Mouse (Mus musculus): Measurements from ENCODE around the gene Mbd6. TPM values are rescaled to one million over a fixed set of nuclear protein-coding genes. Genes with fewer than 3 reads are reported as not detected.

Gene Mbd6
- polyA plus RNA-seq, 1 experiment from 2014 or later: 22.6 TPM

GRCm38 (mm10) chr10:127281316-127281715, 7.5 kb downstream of the Mbd6 start:
- no peaks in the 10 kb centered on the region for H3K9me3 ChIP-seq (ENCODE audit: control insufficient read depth, low read length)
- H3K27me3 ChIP-seq (ENCODE audit: control insufficient read depth, insufficient read depth, low read length): no peaks in the 10 kb centered on the region
- H3K4me3 ChIP-seq (ENCODE audit: low read depth, low read length): no peak overlapping the region
- ATAC-seq (replicated peaks; ENCODE audit: low FRiP score) (no peak), DNase-seq (ENCODE audit: low spot score) (no peak)
- H3K4me2 ChIP-seq (ENCODE audit: low read depth, low read length, severe bottlenecking): no peak overlapping the region
- H3K36me3 ChIP-seq (ENCODE audit: control insufficient read depth, insufficient read depth, low read length): peaks cover 22% of the 10 kb centered on the region
- WGBS: 92% methylated on average over 8 of the region's 8 CpGs
- no peaks in the 10 kb centered on the region for H3K4me1 ChIP-seq (replicated peaks; ENCODE audit: control insufficient read depth, insufficient read depth, low read length)
- no peak overlapping the region for H3K9ac ChIP-seq (ENCODE audit: low read length)
- H3K27ac ChIP-seq (ENCODE audit: low read depth, low read length): no peak overlapping the region

- Histone ChIP-seq H3K27me3 (ENCODE audit: control insufficient read depth, insufficient read depth, low read length) (no peaks in the 10 kb centered on the region), H3K9ac (ENCODE audit: low read length) (no peak overlapping the region), H3K36me3 (ENCODE audit: control insufficient read depth, insufficient read depth, low read length) (peaks cover 25% of the 10 kb centered on the region), H3K27ac (ENCODE audit: low read depth, low read length) (no peak overlapping the region), H3K4me2 (ENCODE audit: low read depth, low read length, severe bottlenecking) (no peak overlapping the region), H3K4me1 (replicated peaks; ENCODE audit: control insufficient read depth, insufficient read depth, low read length) (no peaks in the 10 kb centered on the region), H3K9me3 (ENCODE audit: control insufficient read depth, low read length) (no peaks in the 10 kb centered on the region), H3K4me3 (ENCODE audit: low read depth, low read length) (no peak overlapping the region)
- 89% methylated on average over 1 of the region's 2 CpGs for WGBS
- DNase-seq (ENCODE audit: low spot score) (no peak), ATAC-seq (replicated peaks; ENCODE audit: low FRiP score) (no peak)
Measured at GRCm38 (mm10) chr10:127279730-127280129, 9.1 kb downstream of the Mbd6 start.

GRCm38 (mm10) chr10:127274261-127275022, 14.4 kb downstream of the Mbd6 start:
- Histone ChIP-seq H3K27ac (ENCODE audit: low read depth, low read length) (no peak overlapping the region), H3K4me2 (ENCODE audit: low read depth, low read length, severe bottlenecking) (no peak overlapping the region), H3K4me3 (ENCODE audit: low read depth, low read length) (no peak overlapping the region), H3K27me3 (ENCODE audit: control insufficient read depth, insufficient read depth, low read length) (no peaks in the 10 kb centered on the region), H3K9me3 (ENCODE audit: control insufficient read depth, low read length) (no peaks in the 10 kb centered on the region), H3K9ac (ENCODE audit: low read length) (no peak overlapping the region), H3K36me3 (ENCODE audit: control insufficient read depth, insufficient read depth, low read length) (peaks cover 3% of the 10 kb centered on the region), H3K4me1 (replicated peaks; ENCODE audit: control insufficient read depth, insufficient read depth, low read length) (no peaks in the 10 kb centered on the region)
- ATAC-seq (replicated peaks; ENCODE audit: low FRiP score) (no peak), DNase-seq (ENCODE audit: low spot score) (peak; percentile 45)
- 89% methylated on average over 11 of the region's 11 CpGs for WGBS

- Histone ChIP-seq H3K27ac (ENCODE audit: low read depth, low read length) (no peak overlapping the region), H3K4me3 (ENCODE audit: low read depth, low read length) (no peak overlapping the region)
- 90% methylated on average over 5 of the region's 5 CpGs for WGBS
Measured at GRCm38 (mm10) chr10:127272371-127272770, 16.4 kb downstream of the Mbd6 start.

GRCm38 (mm10) chr10:127269884-127270283, 18.9 kb downstream of the Mbd6 start:
- Histone ChIP-seq H3K9me3 (ENCODE audit: control insufficient read depth, low read length) (no peaks in the 10 kb centered on the region), H3K4me2 (ENCODE audit: low read depth, low read length, severe bottlenecking) (no peak overlapping the region), H3K27ac (ENCODE audit: low read depth, low read length) (no peak overlapping the region), H3K4me3 (ENCODE audit: low read depth, low read length) (no peak overlapping the region), H3K9ac (ENCODE audit: low read length) (no peak overlapping the region), H3K36me3 (ENCODE audit: control insufficient read depth, insufficient read depth, low read length) (no peaks in the 10 kb centered on the region; the same call in 1 of the 2 replicates), H3K4me1 (replicated peaks; ENCODE audit: control insufficient read depth, insufficient read depth, low read length) (peaks cover 8% of the 10 kb centered on the region), H3K27me3 (ENCODE audit: control insufficient read depth, insufficient read depth, low read length) (no peaks in the 10 kb centered on the region)
- 67% methylated on average over 4 of the region's 4 CpGs for WGBS
- DNase-seq (ENCODE audit: low spot score): no peak
- ATAC-seq (replicated peaks; ENCODE audit: low FRiP score): no peak

More at GRCm38 (mm10) chr10:127272371-127272770, 16.4 kb downstream of the Mbd6 start:
- no peaks in the 10 kb centered on the region for H3K9me3 ChIP-seq (ENCODE audit: control insufficient read depth, low read length)
- no peak for ATAC-seq (replicated peaks; ENCODE audit: low FRiP score)
- no peak for DNase-seq (ENCODE audit: low spot score)
- H3K36me3 ChIP-seq (ENCODE audit: control insufficient read depth, insufficient read depth, low read length): peaks cover 3% of the 10 kb centered on the region; the same call in 1 of the 2 replicates
- no peaks in the 10 kb centered on the region for H3K27me3 ChIP-seq (ENCODE audit: control insufficient read depth, insufficient read depth, low read length)
- no peak overlapping the region for H3K4me2 ChIP-seq (ENCODE audit: low read depth, low read length, severe bottlenecking)
- peaks cover 2% of the 10 kb centered on the region; the same call in 1 of the 2 replicates for H3K4me1 ChIP-seq (replicated peaks; ENCODE audit: control insufficient read depth, insufficient read depth, low read length)
- H3K9ac ChIP-seq (ENCODE audit: low read length): no peak overlapping the region

- ATAC-seq (replicated peaks; ENCODE audit: low FRiP score): no peak
- no peak overlapping the region for H3K9ac ChIP-seq (ENCODE audit: low read length)
Measured at GRCm38 (mm10) chr10:127269036-127269435, 19.8 kb downstream of the Mbd6 start.

GRCm38 (mm10) chr10:127268401-127268800, 20.4 kb downstream of the Mbd6 start:
- no peak overlapping the region for H3K9ac ChIP-seq (ENCODE audit: low read length)
- H3K9me3 ChIP-seq (ENCODE audit: control insufficient read depth, low read length): no peaks in the 10 kb centered on the region
- H3K4me3 ChIP-seq (ENCODE audit: low read depth, low read length): no peak overlapping the region
- no peak overlapping the region for H3K27ac ChIP-seq (ENCODE audit: low read depth, low read length)
- H3K4me1 ChIP-seq (replicated peaks; ENCODE audit: control insufficient read depth, insufficient read depth, low read length): peaks cover 8% of the 10 kb centered on the region
- WGBS: 80% methylated on average over 5 of the region's 5 CpGs
- H3K4me2 ChIP-seq (ENCODE audit: low read depth, low read length, severe bottlenecking): no peak overlapping the region
- DNase-seq (ENCODE audit: low spot score) (no peak), ATAC-seq (replicated peaks; ENCODE audit: low FRiP score) (no peak)
- peaks cover 8% of the 10 kb centered on the region; the same call in 1 of the 2 replicates for H3K27me3 ChIP-seq (ENCODE audit: control insufficient read depth, insufficient read depth, low read length)
- no peaks in the 10 kb centered on the region; the same call in 1 of the 2 replicates for H3K36me3 ChIP-seq (ENCODE audit: control insufficient read depth, insufficient read depth, low read length)

More at GRCm38 (mm10) chr10:127269036-127269435, 19.8 kb downstream of the Mbd6 start:
- no peak overlapping the region for H3K4me2 ChIP-seq (ENCODE audit: low read depth, low read length, severe bottlenecking)
- no peak overlapping the region for H3K27ac ChIP-seq (ENCODE audit: low read depth, low read length)
- H3K9me3 ChIP-seq (ENCODE audit: control insufficient read depth, low read length): no peaks in the 10 kb centered on the region
- H3K4me3 ChIP-seq (ENCODE audit: low read depth, low read length): no peak overlapping the region
- no peaks in the 10 kb centered on the region; the same call in 1 of the 2 replicates for H3K36me3 ChIP-seq (ENCODE audit: control insufficient read depth, insufficient read depth, low read length)
- peaks cover 4% of the 10 kb centered on the region; the same call in 1 of the 2 replicates for H3K27me3 ChIP-seq (ENCODE audit: control insufficient read depth, insufficient read depth, low read length)
- no peak for DNase-seq (ENCODE audit: low spot score)
- H3K4me1 ChIP-seq (replicated peaks; ENCODE audit: control insufficient read depth, insufficient read depth, low read length): peaks cover 8% of the 10 kb centered on the region
- WGBS: 90% methylated on average over 12 of the region's 12 CpGs

- Histone ChIP-seq H3K9me3 (ENCODE audit: control insufficient read depth, low read length) (no peaks in the 10 kb centered on the region), H3K4me2 (ENCODE audit: low read depth, low read length, severe bottlenecking) (peak overlapping the region; percentile 97), H3K36me3 (ENCODE audit: control insufficient read depth, insufficient read depth, low read length) (no peaks in the 10 kb centered on the region; the same call in 1 of the 2 replicates), H3K4me3 (ENCODE audit: low read depth, low read length) (peak overlapping the region; percentile 97), H3K27ac (ENCODE audit: low read depth, low read length) (no peak overlapping the region), H3K4me1 (replicated peaks; ENCODE audit: control insufficient read depth, insufficient read depth, low read length) (peaks cover 12% of the 10 kb centered on the region), H3K9ac (ENCODE audit: low read length) (peak overlapping the region; percentile 96), H3K27me3 (ENCODE audit: control insufficient read depth, insufficient read depth, low read length) (peaks cover 8% of the 10 kb centered on the region; the same call in 1 of the 2 replicates)
- 76% methylated on average over 5 of the region's 5 CpGs for WGBS
- ATAC-seq (replicated peaks; ENCODE audit: low FRiP score) (no peak), DNase-seq (ENCODE audit: low spot score) (no peak)
Measured at GRCm38 (mm10) chr10:127267318-127267717, 21.5 kb downstream of the Mbd6 start.
